Mouse (Mus musculus): ENCODE measurements around the gene Sspo.
"Not testable (repeated sequence)": the region's sequence is repeated elsewhere in the genome, so short reads cannot be mapped to it uniquely, and the experiment has no call there.

DNA sequence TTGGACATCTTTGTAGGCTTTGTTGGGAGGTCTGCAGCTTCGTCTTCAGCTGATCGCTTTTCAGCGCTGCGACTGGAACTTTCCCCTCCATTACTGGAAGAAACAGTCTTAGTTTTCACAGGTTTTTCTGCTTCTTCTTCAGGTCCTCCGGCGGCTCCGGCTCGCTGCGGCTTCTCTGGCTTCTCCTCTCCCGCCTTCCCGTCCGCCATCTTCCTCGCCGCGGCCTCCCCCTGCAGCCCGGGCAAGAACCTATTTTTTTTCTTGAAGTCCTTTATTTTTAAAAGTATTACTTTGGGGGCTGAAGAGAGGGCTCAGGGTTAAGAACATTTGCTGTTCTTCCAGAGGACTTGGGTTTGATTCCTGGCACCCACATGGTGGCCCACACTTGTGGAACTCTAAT, 76.9 kb downstream of the Sspo start:
- not testable (repeated sequence) for TF ChIP-seq GATA1, TAL1 (IDR thresholded peaks at IDR 0.05; ENCODE audit: low read length)
